Mouse (Mus musculus): Measurements from ENCODE around the gene Cpa1. TPM values are rescaled to one million over a fixed set of nuclear protein-coding genes. Genes with fewer than 3 reads are reported as not detected.

Gene Cpa1
- total and polyA plus RNA-seq, 3 experiments, result not detected

- TF ChIP-seq MAFK (IDR thresholded peaks at IDR 0.05; ENCODE audit: borderline replicate concordance, low read depth, low read length), result no peak
- no peaks in the 10 kb centered on the region for H3K9me3 ChIP-seq (replicated peaks; ENCODE audit: insufficient read depth, low read length)
- H3K36me3 ChIP-seq (ENCODE audit: control insufficient read depth in 1 of 2, insufficient read depth in 2 of 2, low read length in 2 of 2), result peaks cover 0 to 4% of the 10 kb centered on the region in 2 experiments; a peak in 2 of 4 replicates
- H3K9ac ChIP-seq (ENCODE audit: control insufficient read depth, low read depth, low read length, poor library complexity, severe bottlenecking), result no peak overlapping the region
- H3K4me3 ChIP-seq (ENCODE audit: control insufficient read depth in 1 of 2, insufficient read depth in 1 of 2, low read depth in 2 of 2, low read length in 2 of 2), result no peak overlapping the region
- H3K4me1 ChIP-seq (ENCODE audit: control insufficient read depth in 1 of 2, insufficient read depth in 2 of 2, low read length in 2 of 2), result peaks cover 7 to 14% of the 10 kb centered on the region in 2 experiments
- H3K79me2 ChIP-seq (ENCODE audit: control insufficient read depth, insufficient read depth, low read length, poor library complexity), result no peaks in the 10 kb centered on the region
- no peak for DNase-seq (ENCODE audit: low read depth, low spot score)
- no peaks in the 10 kb centered on the region for H3K27me3 ChIP-seq (ENCODE audit: control insufficient read depth in 1 of 2, insufficient read depth in 2 of 2, low read length in 2 of 2)
- no peak overlapping the region for H3K27ac ChIP-seq (ENCODE audit: control insufficient read depth, low read depth, low read length)
Observed at GRCm38 (mm10) chr6:30636186-30636842, 2.7 kb upstream of the Cpa1 start.

DNA sequence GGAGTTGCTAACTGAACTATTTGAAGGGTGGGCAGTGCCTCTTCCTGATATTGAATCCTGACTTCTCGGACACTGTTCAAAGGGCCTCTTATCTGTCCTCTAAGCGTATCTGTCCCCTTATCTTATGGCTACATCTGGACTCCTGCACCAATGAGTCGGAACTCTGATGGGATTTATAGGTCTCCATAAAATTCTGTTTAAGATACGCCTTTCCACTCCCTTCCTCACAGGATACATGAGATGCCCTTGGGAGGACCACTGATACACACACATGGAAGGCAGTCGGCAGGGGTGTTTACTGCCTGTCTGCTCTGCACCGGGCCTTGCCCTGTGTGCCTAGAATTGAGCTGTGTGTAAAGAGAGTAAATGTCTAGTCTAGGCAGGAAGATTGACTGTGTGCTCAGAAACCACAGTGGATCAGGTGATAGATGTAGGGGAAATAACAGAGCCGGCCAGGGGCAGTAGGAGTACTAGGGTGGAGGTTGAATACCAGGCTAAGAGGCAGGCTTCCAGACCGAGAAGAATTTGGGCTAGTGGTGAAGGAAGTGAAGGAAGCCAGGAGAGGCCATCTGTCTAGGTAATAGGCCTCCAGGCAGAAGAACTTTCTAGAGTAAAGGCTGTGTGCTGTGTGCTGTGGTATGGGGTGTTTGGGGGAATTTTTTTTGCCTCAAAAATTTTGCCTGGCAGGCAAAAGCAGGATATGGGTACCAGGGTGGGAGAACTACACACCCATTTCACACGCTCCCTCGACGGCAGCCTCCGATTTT lies 4.9 kb downstream of the Cpa1 start:
- Histone ChIP-seq H3K79me2 (ENCODE audit: control insufficient read depth, insufficient read depth, low read length, poor library complexity) (no peaks in the 10 kb centered on the region), H3K9ac (ENCODE audit: control insufficient read depth, low read depth, low read length, poor library complexity, severe bottlenecking) (no peak overlapping the region), H3K4me3 (ENCODE audit: control insufficient read depth in 1 of 2, insufficient read depth in 1 of 2, low read depth in 2 of 2, low read length in 2 of 2) (no peak overlapping the region), H3K27ac (ENCODE audit: control insufficient read depth, low read depth, low read length) (no peak overlapping the region), H3K4me1 (ENCODE audit: control insufficient read depth in 1 of 2, insufficient read depth in 2 of 2, low read length in 2 of 2) (peaks cover 6 to 8% of the 10 kb centered on the region in 2 experiments), H3K9me3 (replicated peaks; ENCODE audit: insufficient read depth, low read length) (no peaks in the 10 kb centered on the region), H3K27me3 (ENCODE audit: control insufficient read depth in 1 of 2, insufficient read depth in 2 of 2, low read length in 2 of 2) (no peaks in the 10 kb centered on the region), H3K36me3 (ENCODE audit: control insufficient read depth in 1 of 2, insufficient read depth in 2 of 2, low read length in 2 of 2) (peaks cover 0 to 2% of the 10 kb centered on the region in 2 experiments; a peak in 2 of 4 replicates)
- peak; percentile 8 for DNase-seq (ENCODE audit: low read depth, low spot score)
- TF ChIP-seq MEF2A (IDR thresholded peaks at IDR 0.05; ENCODE audit: extremely low read depth, insufficient replicate concordance, low read depth, low read length, poor library complexity, severe bottlenecking), result no peak
- TF ChIP-seq NRF1 (IDR thresholded peaks at IDR 0.05; ENCODE audit: insufficient read depth, low read depth, low read length, poor library complexity, severe bottlenecking), result no peak
- TF ChIP-seq SMC3 (IDR thresholded peaks at IDR 0.05; ENCODE audit: low read depth, low read length), result no peak
- peak; percentile 45 for TF ChIP-seq GATA1 (IDR thresholded peaks at IDR 0.05; ENCODE audit: low read depth, low read length)

GRCm38 (mm10) chr6:30644462-30644861 lies 5.4 kb downstream of the Cpa1 start:
- TF ChIP-seq ETS1 (IDR thresholded peaks at IDR 0.05; ENCODE audit: low read depth, low read length), result no peak
- TF ChIP-seq USF1 (IDR thresholded peaks at IDR 0.05; ENCODE audit: low read depth, low read length), result no peak
- TF ChIP-seq NELFE (IDR thresholded peaks at IDR 0.05; ENCODE audit: low read depth, low read length), result no peak
- TF ChIP-seq MXI1 (IDR thresholded peaks at IDR 0.05; ENCODE audit: low read depth, low read length), result no peak
- TF ChIP-seq MAZ (IDR thresholded peaks at IDR 0.05; ENCODE audit: low read depth, low read length), result no peak
- TF ChIP-seq SIN3A (IDR thresholded peaks at IDR 0.05; ENCODE audit: low read length), result no peak
- no peak for TF ChIP-seq MEF2A (IDR thresholded peaks at IDR 0.05; ENCODE audit: extremely low read depth, insufficient replicate concordance, low read depth, low read length, poor library complexity, severe bottlenecking)
- TF ChIP-seq GABPA (IDR thresholded peaks at IDR 0.05; ENCODE audit: low read depth, low read length), result no peak
- TF ChIP-seq RAD21 (IDR thresholded peaks at IDR 0.05; ENCODE audit: low read depth, low read length), result no peak
- no peak for TF ChIP-seq ZNF384 (IDR thresholded peaks at IDR 0.05; ENCODE audit: low read depth, low read length)
- TF ChIP-seq TCF12 (IDR thresholded peaks at IDR 0.05; ENCODE audit: low read depth, low read length), result no peak
- no peak for TF ChIP-seq ZMIZ1 (IDR thresholded peaks at IDR 0.05; ENCODE audit: low read depth, low read length)
- no peak for TF ChIP-seq CHD1 (IDR thresholded peaks at IDR 0.05; ENCODE audit: low read depth, low read length)
- no peak for TF ChIP-seq USF2 (IDR thresholded peaks at IDR 0.05; ENCODE audit: borderline replicate concordance in 1 of 2, insufficient read depth in 1 of 2, low read depth in 1 of 2, low read length in 2 of 2)
- TF ChIP-seq KAT2A (conservative IDR thresholded peaks at IDR 0.05; ENCODE audit: low read depth, low read length), result no peak
- TF ChIP-seq JUND (IDR thresholded peaks at IDR 0.05; ENCODE audit: low read depth, low read length), result no peak
- TF ChIP-seq SMC3 (IDR thresholded peaks at IDR 0.05; ENCODE audit: low read depth, low read length), result no peak
- no peak for TF ChIP-seq RCOR1 (IDR thresholded peaks at IDR 0.05; ENCODE audit: low read depth, low read length)
- Histone ChIP-seq H3K79me2 (ENCODE audit: control insufficient read depth, insufficient read depth, low read length, poor library complexity) (no peaks in the 10 kb centered on the region), H3K9ac (ENCODE audit: control insufficient read depth, low read depth, low read length, poor library complexity, severe bottlenecking) (no peak overlapping the region), H3K27ac (ENCODE audit: control insufficient read depth, low read depth, low read length) (no peak overlapping the region), H3K36me3 (ENCODE audit: control insufficient read depth in 1 of 2, insufficient read depth in 2 of 2, low read length in 2 of 2) (no peaks in the 10 kb centered on the region), H3K4me1 (ENCODE audit: control insufficient read depth in 1 of 2, insufficient read depth in 2 of 2, low read length in 2 of 2) (peaks cover under 1 to 6% of the 10 kb centered on the region in 2 experiments; a peak in 3 of 4 replicates), H3K27me3 (ENCODE audit: control insufficient read depth in 1 of 2, insufficient read depth in 2 of 2, low read length in 2 of 2) (no peaks in the 10 kb centered on the region), H3K9me3 (replicated peaks; ENCODE audit: insufficient read depth, low read length) (no peaks in the 10 kb centered on the region), H3K4me3 (ENCODE audit: control insufficient read depth in 1 of 2, insufficient read depth in 1 of 2, low read depth in 2 of 2, low read length in 2 of 2) (no peak overlapping the region)
- no peak for DNase-seq (ENCODE audit: low read depth, low spot score)
